Mouse (Mus musculus) kidney, embryonic 14.5 days (tissue): Measurements from ENCODE around the gene Atg9b. TPM values are rescaled to one million over a fixed set of nuclear protein-coding genes. Genes with fewer than 3 reads are reported as not detected.
A peak's percentile ranks its signal among the peaks of the same experiment; 100 is the strongest.
"Not testable (repeated sequence)": the region's sequence is repeated elsewhere in the genome, so short reads cannot be mapped to it uniquely, and the experiment has no call there.

Source experiments
- ATAC-seq: fragments of 200-750 bp; cut with Nextera tagmentation; 2 replicates; pipeline ENCODE4 v1.8.0; 2017; ENCODE audit warnings: moderate number of reproducible peaks, mild to moderate bottlenecking, moderate TSS enrichment, moderate library complexity; ENCODE audit not compliant: low FRiP score, low TSS enrichment
- H3K27ac ChIP-seq: fragments of 300-500 bp; sonication (generic); 2 replicates; pipeline ENCODE4 v1.5.1; 2014; ENCODE audit warnings: low read depth, mild to moderate bottlenecking, low read length, moderate library complexity, mixed read lengths
- H3K27me3 ChIP-seq: fragments of 300-500 bp; sonication (generic); 2 replicates; pipeline ENCODE4 v1.6.1; 2014; ENCODE audit warnings: mild to moderate bottlenecking, low read length; ENCODE audit not compliant: control insufficient read depth, insufficient read depth
- H3K36me3 ChIP-seq: fragments of 300-500 bp; sonication (generic); 2 replicates; pipeline ENCODE4 v1.6.1; 2014; ENCODE audit warnings: low read length, mixed read lengths; ENCODE audit not compliant: control insufficient read depth, insufficient read depth
- H3K4me1 ChIP-seq: fragments of 300-500 bp; sonication (generic); 2 replicates; pipeline ENCODE4 v1.6.1; 2014; ENCODE audit warnings: low read length, mixed read lengths; ENCODE audit not compliant: control insufficient read depth, insufficient read depth
- H3K4me2 ChIP-seq: fragments of 300-500 bp; sonication (generic); replicated peaks from 2 replicates; pipeline ENCODE4 v1.6.1; 2014; ENCODE audit warnings: low read depth, mild to moderate bottlenecking, low read length
- H3K4me3 ChIP-seq: fragments of 300-500 bp; sonication (generic); 2 replicates; pipeline ENCODE4 v1.5.1; 2014; ENCODE audit warnings: mild to moderate bottlenecking, low read length
- H3K9ac ChIP-seq: fragments of 300-500 bp; sonication (generic); 2 replicates; pipeline ENCODE4 v1.6.1; 2014; ENCODE audit warnings: low read depth, mild to moderate bottlenecking, low read length, moderate library complexity
- H3K9me3 ChIP-seq: fragments of 300-500 bp; sonication (generic); 2 replicates; pipeline ENCODE4 v1.6.1; 2016; ENCODE audit warnings: low read length; ENCODE audit not compliant: control insufficient read depth
- WGBS: fragments of 180-500 bp; shearing (Covaris S2); extraction: QIAGEN DNeasy Blood & Tissue Kit; methylation state at CpG from one replicate; pipeline ENCODE4 v1.1.7; 2014; 5-methylcytosine and 5-hydroxymethylcytosine counted together
- polyA plus RNA-seq: library from polyadenylated mRNA; unstranded; fragments of >200 nt; fragmentation: Nextera tagmentation; extraction: Ambion mirVana; gene quantifications from 2 replicates; pipeline ENCODE4 v1.2.1, GENCODE M21; 2014

The Atg9b gene
- polyA plus RNA-seq, 1 experiment from 2014 or later, result 1.1 TPM

DNA sequence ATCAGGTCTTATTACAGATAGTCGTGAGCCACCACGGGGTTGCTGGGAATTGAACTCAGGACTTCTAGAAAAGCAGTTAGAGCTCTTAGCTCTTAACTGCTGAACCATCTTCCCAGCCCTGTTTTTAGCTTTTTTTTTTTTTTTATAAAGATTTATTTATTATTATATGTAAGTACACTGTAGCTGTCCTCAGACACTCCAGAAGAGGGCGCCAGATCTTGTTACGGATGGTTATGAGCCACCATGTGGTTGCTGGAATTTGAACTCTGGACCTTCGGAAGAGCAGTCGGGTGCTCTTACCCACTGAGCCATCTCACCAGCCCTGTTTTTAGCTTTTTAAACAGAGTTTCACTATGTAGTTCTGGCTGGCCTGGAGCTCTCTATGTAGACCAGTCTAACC, 4.3 kb upstream of the Atg9b start:
- 86% methylated on average over 6 of the region's 6 CpGs for WGBS
- not testable (repeated sequence) for H3K4me2 ChIP-seq, H3K27ac ChIP-seq, H3K4me3 ChIP-seq, ATAC-seq, H3K9ac ChIP-seq, H3K27me3 ChIP-seq, H3K9me3 ChIP-seq, H3K4me1 ChIP-seq
- peaks cover 11% of the 10 kb centered on the region; the same call in 1 of the 2 replicates for H3K36me3 ChIP-seq

DNA sequence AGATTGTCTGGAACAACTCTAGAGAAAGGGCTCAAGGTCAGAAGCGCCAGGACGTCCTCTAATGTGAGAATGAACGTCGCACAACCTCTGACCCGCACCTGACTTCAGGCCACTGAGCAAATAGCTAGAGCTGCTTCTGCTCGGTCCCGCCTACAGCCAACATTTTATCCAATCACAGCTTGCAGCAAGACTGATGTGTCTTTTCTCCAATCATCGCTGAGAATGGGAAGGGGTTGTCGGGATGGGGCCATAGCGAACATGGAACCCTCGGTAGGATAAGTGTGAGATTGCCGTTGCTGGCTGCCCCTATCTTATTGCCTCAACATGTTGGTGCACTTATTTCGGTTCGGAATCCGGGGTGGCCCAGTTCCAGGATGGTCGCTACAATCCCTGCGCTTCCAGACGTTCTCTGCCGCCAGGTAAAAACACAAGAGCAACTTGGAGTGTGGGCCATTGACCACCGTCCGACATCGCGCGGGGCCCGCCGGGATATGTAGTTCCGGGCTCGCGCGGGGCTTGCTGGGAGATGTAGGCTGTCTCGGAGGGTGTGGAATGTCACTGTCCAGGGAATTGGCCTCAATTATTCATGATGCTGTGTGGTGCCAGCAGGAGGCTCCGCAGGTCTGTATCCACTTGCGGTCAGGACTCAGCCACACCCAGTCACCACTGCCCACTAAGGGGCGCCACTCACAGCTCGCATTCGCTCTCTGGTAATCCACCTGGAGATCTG, 2.4 kb upstream of the Atg9b start:
- H3K27ac ChIP-seq, result peak overlapping the region; percentile 67; the same call in 1 of the 2 replicates
- no peaks in the 10 kb centered on the region for H3K36me3 ChIP-seq
- no peaks in the 10 kb centered on the region for H3K9me3 ChIP-seq
- peak overlapping the region; percentile 55 for H3K9ac ChIP-seq
- no peaks in the 10 kb centered on the region for H3K27me3 ChIP-seq
- peak overlapping the region; percentile 54 for H3K4me3 ChIP-seq
- peak; percentile 97 for ATAC-seq
- peak overlapping the region; percentile 37 for H3K4me2 ChIP-seq
- WGBS, result under 1% methylated on average over 36 of the region's 36 CpGs
- H3K4me1 ChIP-seq, result peaks cover 8% of the 10 kb centered on the region

DNA sequence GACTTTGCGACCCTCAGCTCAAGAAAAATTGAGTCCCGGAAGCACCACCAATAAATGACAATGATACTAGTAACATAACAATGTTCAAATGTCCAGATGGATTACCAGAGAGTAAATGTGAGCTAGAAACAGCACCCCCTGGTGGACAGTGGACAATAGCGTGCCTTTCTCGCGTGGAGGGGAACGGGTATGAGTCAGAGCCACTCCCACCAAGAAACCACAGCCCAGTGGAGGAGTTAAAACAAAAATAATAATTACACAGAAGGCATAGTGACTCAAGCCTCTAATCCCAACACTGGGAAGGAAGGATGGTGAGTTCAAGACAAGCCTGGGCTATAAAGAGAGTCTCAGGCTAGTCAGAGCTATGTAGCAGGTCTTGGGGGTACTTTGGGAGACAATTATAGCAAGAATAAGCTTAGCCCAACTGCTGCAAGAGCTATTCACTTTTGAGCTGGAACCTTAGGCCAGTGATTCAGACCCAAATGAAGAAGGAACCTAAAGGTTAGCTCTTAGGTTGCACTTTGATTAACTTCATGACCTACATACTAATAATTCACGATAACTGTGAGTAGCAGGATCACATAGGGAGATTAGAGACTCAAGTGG, 1.6 kb upstream of the Atg9b start, which contains the start of gene Abcb8:
Gene Abcb8 (plus strand): TSS at position 272 of the 606 bp plus-strand sequence.
- H3K36me3 ChIP-seq, result no peaks in the 10 kb centered on the region
- 25% methylated on average over 7 of the region's 7 CpGs for WGBS
- peak within 1 kb of the TSS; percentile 37 for H3K4me2 ChIP-seq
- no peaks in the 10 kb centered on the region for H3K9me3 ChIP-seq
- peaks cover 8% of the 10 kb centered on the region for H3K4me1 ChIP-seq
- ATAC-seq, result no peak
- peak within 1 kb of the TSS; percentile 55 for H3K9ac ChIP-seq
- peak within 1 kb of the TSS; percentile 67; the same call in 1 of the 2 replicates for H3K27ac ChIP-seq
- H3K4me3 ChIP-seq, result peak within 1 kb of the TSS; percentile 54
- H3K27me3 ChIP-seq, result peaks cover 3% of the 10 kb centered on the region; the same call in 1 of the 2 replicates

DNA sequence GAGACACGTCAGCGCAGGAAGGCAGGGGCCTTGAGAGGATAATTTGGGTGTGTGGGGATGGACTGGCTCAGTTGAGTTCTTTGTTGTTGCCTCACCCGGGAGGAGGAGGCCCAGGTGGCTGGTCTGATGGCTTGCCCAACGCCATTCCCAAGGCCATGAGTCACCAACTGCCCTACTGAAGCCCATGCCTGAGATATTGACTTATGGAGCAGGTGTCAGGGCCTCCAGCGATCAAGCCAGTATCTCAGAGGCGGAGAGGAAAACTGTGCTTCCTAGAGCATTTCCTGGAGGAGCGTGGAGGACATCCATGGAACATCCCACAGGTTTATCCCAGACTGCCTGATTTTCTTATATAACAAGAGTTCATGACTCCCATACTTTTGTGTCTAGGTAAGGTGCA, 781 bp upstream of the Atg9b start:
- Histone ChIP-seq H3K36me3 (no peaks in the 10 kb centered on the region), H3K9me3 (no peaks in the 10 kb centered on the region), H3K4me3 (no peak overlapping the region), H3K27me3 (peaks cover 5% of the 10 kb centered on the region), H3K4me2 (no peak overlapping the region), H3K9ac (no peak overlapping the region), H3K27ac (no peak overlapping the region), H3K4me1 (peaks cover 13% of the 10 kb centered on the region)
- WGBS, result 68% methylated on average over 7 of the region's 7 CpGs
- ATAC-seq, result no peak

DNA sequence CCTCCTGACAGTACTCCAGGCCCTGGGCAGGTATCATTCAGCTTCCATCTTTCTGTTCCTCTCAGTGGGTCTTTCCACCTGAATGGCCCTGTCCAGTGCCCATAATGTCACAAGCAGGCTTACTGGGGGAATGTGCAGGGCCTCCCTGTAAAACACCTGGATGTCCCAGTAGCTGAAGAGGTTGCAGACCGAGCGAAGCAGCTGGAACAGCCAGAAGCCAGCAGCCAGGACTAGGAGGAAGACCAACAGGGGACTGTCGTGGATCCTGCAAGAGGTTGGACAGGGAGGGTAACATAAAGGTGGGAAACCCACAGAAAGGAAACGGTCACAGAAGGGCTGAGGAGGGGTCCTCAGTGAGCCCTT, 2.3 kb downstream of the Atg9b start:
- peaks cover 16% of the 10 kb centered on the region for H3K4me1 ChIP-seq
- no peak for ATAC-seq
- 68% methylated on average over 4 of the region's 4 CpGs for WGBS

DNA sequence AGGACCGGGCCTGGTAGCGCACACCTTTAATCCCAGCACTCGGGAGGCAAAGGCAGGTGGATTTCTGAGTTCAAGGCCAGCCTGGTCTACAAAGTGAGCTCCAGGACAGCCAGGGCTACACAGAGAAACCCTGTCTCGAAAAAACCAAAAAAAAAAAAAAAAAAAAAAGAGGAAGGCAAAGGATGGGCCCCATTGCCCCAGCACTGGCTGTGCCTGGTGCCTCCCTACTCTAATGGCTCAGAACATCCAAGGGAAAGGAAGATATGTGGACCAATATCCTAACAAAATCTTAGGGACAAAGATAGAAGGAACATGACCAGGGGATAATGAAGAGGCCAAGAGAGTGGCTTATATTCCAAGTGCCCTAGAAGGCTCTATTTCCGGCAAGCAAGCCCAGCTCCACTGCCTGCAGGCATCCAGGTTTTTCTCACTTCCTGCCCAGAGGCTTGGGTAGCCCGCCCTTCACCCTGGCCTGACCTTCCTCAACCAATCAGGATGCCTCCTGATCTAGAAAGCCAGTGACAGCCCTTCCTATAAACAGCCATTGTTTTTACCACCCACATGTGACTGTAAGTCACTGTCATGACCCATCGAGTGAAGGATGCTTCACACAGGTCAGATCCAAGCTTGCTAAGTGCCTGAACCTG, 2.8 kb downstream of the Atg9b start:
- no peak for ATAC-seq
- H3K27me3 ChIP-seq, result peaks cover 16% of the 10 kb centered on the region
- H3K4me2 ChIP-seq, result no peak overlapping the region
- H3K9ac ChIP-seq, result no peak overlapping the region
- H3K4me1 ChIP-seq, result peaks cover 17% of the 10 kb centered on the region
- WGBS, result 56% methylated on average over 6 of the region's 7 CpGs
- no peaks in the 10 kb centered on the region for H3K36me3 ChIP-seq
- H3K4me3 ChIP-seq, result no peak overlapping the region
- H3K27ac ChIP-seq, result no peak overlapping the region
- no peaks in the 10 kb centered on the region for H3K9me3 ChIP-seq

More for the DNA sequence above, 2.3 kb downstream of the Atg9b start:
- Histone ChIP-seq H3K4me2 (no peak overlapping the region), H3K9me3 (no peaks in the 10 kb centered on the region), H3K27ac (no peak overlapping the region), H3K9ac (no peak overlapping the region), H3K27me3 (peaks cover 16% of the 10 kb centered on the region), H3K36me3 (no peaks in the 10 kb centered on the region), H3K4me3 (no peak overlapping the region)

DNA sequence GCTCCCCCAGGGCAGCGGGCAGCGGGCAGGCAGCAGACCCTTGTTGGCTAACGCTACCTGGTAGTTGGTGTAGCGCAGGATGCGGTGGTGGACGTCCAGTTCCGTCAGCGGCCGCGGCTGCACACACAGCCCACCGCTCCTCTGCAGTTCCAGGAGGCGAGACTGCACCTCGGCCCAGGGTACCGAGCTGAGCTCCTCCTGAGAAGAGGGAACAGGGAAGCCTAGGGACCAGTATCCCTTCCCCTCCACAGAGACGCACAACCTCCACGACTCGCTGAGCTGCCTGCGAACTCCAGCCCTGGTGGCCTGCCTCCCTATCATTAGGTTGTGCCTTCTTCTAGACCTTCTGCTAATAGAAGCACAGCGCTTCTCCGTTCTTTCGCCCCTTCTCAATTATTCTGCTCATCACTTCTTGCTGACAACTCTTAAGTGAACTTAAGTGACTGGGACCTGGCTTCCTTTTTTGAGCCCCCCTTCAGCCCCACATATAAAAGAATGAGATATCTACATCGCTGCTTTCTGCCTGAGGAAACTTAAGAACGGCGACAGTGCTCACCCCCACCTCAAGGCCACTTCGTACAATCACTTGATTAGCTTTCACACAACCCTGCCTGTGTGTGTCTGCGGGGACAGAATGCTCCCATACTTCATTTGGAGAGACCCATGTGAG, 3.6 kb downstream of the Atg9b start:
- no peaks in the 10 kb centered on the region for H3K9me3 ChIP-seq
- no peaks in the 10 kb centered on the region for H3K36me3 ChIP-seq
- peak overlapping the region; percentile 94 for H3K4me2 ChIP-seq
- H3K9ac ChIP-seq, result peak overlapping the region; percentile 65
- WGBS, result 21% methylated on average over 26 of the region's 26 CpGs
- H3K27me3 ChIP-seq, result peaks cover 16% of the 10 kb centered on the region
- H3K27ac ChIP-seq, result no peak overlapping the region
- peak overlapping the region; percentile 45 for H3K4me3 ChIP-seq
- H3K4me1 ChIP-seq, result peaks cover 17% of the 10 kb centered on the region
- ATAC-seq, result no peak

DNA sequence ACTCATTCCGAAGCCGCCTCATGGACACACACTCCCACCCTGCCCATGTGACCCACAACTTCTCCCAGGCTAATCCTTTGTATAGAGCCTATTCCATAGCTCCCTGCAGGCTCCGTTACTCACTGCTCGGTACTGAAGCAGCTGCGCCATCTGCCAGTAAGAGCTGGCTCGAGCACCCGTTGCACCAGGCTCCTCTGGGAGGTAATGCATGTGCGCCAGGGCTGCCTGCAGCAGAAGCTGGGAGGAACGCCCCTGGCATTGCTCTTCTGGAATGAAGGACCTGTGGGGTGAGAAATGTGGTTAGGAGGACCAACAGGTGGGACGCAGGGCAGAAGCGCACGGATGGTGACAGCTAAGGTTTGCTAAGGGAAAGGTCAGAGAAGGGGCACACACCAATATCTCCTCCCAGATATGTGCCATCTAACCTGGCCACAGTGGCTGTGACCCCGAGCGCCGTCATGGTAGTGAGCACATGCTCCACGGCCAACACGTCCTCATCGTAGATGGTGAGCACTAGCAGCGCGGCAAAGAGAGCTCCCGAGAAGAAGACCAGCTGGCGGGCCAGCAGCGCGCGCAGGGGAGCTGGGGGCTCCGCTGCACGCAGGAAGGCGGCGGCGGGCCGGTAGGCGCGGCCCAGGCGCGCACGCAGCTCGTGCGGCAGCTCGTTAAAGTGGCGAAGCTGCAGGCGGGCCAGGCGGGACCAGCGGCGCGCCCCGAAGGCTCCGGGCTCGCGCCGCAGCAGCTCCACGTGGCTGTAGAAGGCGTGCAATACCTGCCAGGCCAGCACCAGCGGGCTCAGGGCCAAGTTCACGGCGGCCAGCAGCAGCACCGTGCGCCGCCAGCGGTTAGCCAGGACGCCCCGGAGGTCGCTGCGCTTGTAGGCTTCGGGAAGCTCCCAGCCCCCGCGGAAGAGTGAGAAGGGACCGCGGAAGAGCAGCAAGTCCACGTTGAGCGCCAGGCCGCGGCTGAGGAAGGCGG, 4.4 kb downstream of the Atg9b start:
- WGBS, result 2% methylated on average over 73 of the region's 73 CpGs
- Histone ChIP-seq H3K27ac (peak overlapping the region; percentile 47; the same call in 1 of the 2 replicates), H3K4me1 (peaks cover 21% of the 10 kb centered on the region), H3K9me3 (no peaks in the 10 kb centered on the region), H3K36me3 (no peaks in the 10 kb centered on the region), H3K4me2 (peak overlapping the region; percentile 94), H3K27me3 (peaks cover 16% of the 10 kb centered on the region), H3K4me3 (peak overlapping the region; percentile 45), H3K9ac (peak overlapping the region; percentile 65)
- peak; percentile 22 for ATAC-seq
